Mouse (Mus musculus) heart, embryonic 10.5 days (tissue): Measurements from ENCODE around the gene Nsun2. TPM values are rescaled to one million over a fixed set of nuclear protein-coding genes. Genes with fewer than 3 reads are reported as not detected.
A peak's percentile ranks its signal among the peaks of the same experiment; 100 is the strongest.

ENCODE experiments used
- DNase-seq: peaks from one replicate; pipeline ENCODE4 v3.0.0-alpha.2; 2017; ENCODE audit warnings: low spot score
- H3K27ac ChIP-seq: fragments of 300-500 bp; sonication (generic); 2 replicates; pipeline ENCODE4 v1.5.1; 2016; ENCODE audit warnings: mild to moderate bottlenecking
- H3K27me3 ChIP-seq: fragments of 300-500 bp; sonication (generic); 2 replicates; pipeline ENCODE4 v1.6.1; 2016; ENCODE audit warnings: mild to moderate bottlenecking; ENCODE audit not compliant: poor library complexity, insufficient read depth, severe bottlenecking
- H3K36me3 ChIP-seq: fragments of 300-500 bp; sonication (generic); 2 replicates; pipeline ENCODE4 v1.6.1; 2016; ENCODE audit warnings: mild to moderate bottlenecking, moderate library complexity
- H3K4me1 ChIP-seq: fragments of 300-500 bp; sonication (generic); 2 replicates; pipeline ENCODE4 v1.6.1; 2016; ENCODE audit warnings: mild to moderate bottlenecking
- H3K4me3 ChIP-seq: fragments of 300-500 bp; sonication (generic); 2 replicates; pipeline ENCODE4 v1.5.1; 2016; ENCODE audit warnings: mild to moderate bottlenecking, moderate library complexity
- H3K9me3 ChIP-seq: fragments of 300-500 bp; sonication (generic); 2 replicates; pipeline ENCODE4 v1.6.1; 2016; ENCODE audit warnings: mild to moderate bottlenecking, moderate library complexity
- WGBS: fragments of 180-500 bp; shearing (Covaris S2); methylation state at CpG from one replicate; pipeline ENCODE4 v1.1.7; 2016; 5-methylcytosine and 5-hydroxymethylcytosine counted together
- polyA plus RNA-seq: library from polyadenylated mRNA; unstranded; fragments of >200 nt; fragmentation: Nextera tagmentation; extraction: Ambion mirVana; gene quantifications from 2 replicates; pipeline ENCODE4 v1.2.1, GENCODE M21; 2016

The Nsun2 gene
- polyA plus RNA-seq, 1 experiment from 2014 or later: 140 TPM

DNA sequence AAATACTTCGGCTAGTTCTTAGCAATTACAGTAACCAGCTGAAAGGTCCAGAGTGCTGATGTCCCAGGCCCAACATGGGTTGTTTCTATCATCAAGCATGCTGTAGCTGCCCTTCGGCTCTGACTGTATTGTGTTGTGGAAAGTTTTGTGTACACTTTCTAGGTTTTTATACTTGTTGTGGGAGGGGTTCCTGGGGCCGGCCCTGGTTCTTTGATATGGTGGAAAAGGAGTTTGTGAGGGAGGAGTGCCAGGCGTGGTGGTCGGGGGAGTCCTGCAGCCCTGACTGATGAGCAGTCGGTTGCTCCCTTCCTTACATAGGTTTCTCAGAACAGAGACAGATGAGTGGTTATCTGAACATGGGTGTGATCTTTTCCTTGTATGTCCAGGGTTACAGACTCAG is 103.3 kb downstream of the Nsun2 start:
- Histone ChIP-seq H3K4me3 (no peak overlapping the region), H3K27ac (no peak overlapping the region), H3K27me3 (no peaks in the 10 kb centered on the region), H3K4me1 (no peaks in the 10 kb centered on the region), H3K36me3 (peaks cover 79% of the 10 kb centered on the region), H3K9me3 (no peaks in the 10 kb centered on the region)
- 79% methylated on average over 6 of the region's 6 CpGs for WGBS
- peak; percentile 71 for DNase-seq

DNA sequence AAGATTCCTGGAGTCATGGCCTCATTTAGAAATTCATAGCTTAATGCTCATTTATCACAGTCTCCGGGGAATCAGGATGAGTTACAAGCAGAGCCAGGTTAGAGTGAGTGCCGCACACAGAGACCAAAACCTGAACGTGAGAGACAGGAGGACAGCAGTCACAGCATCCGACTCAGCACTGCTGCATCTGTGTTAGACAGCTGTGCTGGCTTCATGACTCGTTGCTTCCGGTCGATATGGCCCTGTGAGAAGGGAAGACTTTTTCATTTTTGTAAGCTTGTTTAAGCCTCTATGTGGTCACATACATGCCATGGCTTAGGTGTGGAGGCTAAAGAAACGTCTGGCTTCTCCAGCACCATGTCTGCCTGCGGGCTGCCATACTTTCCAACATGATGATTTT is 104.1 kb downstream of the Nsun2 start:
- Histone ChIP-seq H3K27me3 (no peaks in the 10 kb centered on the region), H3K27ac (no peak overlapping the region), H3K4me3 (no peak overlapping the region), H3K9me3 (no peaks in the 10 kb centered on the region), H3K4me1 (no peaks in the 10 kb centered on the region), H3K36me3 (peaks cover 71% of the 10 kb centered on the region)
- whole genome bisulfite sequencing: 88% methylated on average over 9 of the region's 9 CpGs
- DNase-seq: peak; percentile 51

DNA sequence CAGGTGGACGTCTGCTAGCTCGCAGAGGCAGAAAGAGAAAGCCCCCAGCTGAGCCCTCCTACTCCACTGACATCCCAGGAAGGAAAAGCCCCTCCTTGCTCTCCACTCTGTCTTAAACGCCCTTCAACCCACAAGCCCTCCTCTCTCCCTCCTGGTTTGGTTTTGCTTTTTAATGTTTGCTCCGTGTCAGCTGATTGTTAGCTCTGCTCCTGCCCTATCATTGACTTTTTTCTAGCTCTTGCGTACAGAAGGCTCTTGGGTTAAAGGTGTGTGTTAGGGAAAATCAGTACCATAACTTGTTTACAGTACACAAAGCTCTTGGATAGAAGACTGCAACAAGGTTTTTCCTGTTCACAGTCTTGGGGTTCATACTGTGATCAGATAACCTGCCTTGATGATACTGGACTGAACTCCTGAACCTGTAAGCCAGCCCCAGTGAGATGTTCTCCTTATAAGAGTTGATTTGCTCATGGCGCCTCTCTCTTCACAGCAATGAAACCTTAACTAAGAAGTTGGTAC is 104.6 kb downstream of the Nsun2 start:
- Histone ChIP-seq H3K4me1 (no peaks in the 10 kb centered on the region), H3K27me3 (no peaks in the 10 kb centered on the region), H3K4me3 (no peak overlapping the region), H3K9me3 (no peaks in the 10 kb centered on the region), H3K36me3 (peaks cover 66% of the 10 kb centered on the region), H3K27ac (no peak overlapping the region)
- 87% methylated on average over 6 of the region's 6 CpGs for WGBS
- peak; percentile 39 for DNase-seq

DNA sequence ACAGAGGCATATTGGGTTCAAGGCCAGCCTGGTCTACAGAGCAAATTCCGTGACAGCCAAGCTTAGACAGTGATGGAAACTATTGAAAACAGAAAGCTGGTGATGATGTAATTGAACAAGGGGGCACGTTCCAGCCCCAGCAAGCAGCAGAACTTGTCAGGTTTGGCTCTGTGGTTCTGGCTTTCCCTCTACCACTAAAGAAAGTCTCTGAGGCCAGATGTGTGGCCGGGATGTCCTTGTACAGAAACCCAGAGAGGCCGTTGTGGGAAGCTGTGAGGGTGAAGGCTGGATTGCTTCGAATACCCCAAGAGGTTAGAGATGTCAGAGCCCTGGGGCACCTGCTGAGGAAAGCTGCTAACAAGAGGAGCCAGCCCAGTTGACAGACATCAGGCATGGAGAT is 105.7 kb downstream of the Nsun2 start:
- DNase-seq: peak; percentile 41
- Histone ChIP-seq H3K27ac (no peak overlapping the region), H3K9me3 (no peaks in the 10 kb centered on the region), H3K27me3 (no peaks in the 10 kb centered on the region), H3K36me3 (peaks cover 55% of the 10 kb centered on the region), H3K4me3 (no peak overlapping the region), H3K4me1 (no peaks in the 10 kb centered on the region)
- 88% methylated on average over 5 of the region's 5 CpGs for WGBS

DNA sequence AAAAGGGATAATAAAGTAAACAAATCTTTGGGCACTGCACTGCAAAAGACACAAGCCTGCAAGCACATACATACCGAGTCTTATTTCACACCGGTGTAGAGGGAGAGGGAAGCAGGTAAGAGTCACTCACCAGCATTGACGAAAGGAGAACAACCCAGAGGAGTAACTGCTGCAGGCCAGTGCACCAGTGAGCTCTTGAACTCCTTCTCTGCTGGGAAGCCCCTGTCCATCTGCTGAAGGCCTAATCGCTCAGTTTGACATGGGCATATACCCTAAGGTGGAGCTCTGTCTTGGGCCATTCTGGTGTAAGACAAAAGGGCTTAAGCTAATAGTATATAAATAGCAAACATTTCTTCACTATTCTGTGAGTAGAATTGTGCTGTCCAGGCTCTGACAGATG is 106.6 kb downstream of the Nsun2 start:
- no peaks in the 10 kb centered on the region for H3K4me1 ChIP-seq
- H3K9me3 ChIP-seq: no peaks in the 10 kb centered on the region
- peaks cover 46% of the 10 kb centered on the region for H3K36me3 ChIP-seq
- no peaks in the 10 kb centered on the region for H3K27me3 ChIP-seq
- no peak overlapping the region for H3K4me3 ChIP-seq
- DNase-seq: peak; percentile 58
- WGBS: 91% methylated on average over 4 of the region's 4 CpGs
- H3K27ac ChIP-seq: no peak overlapping the region

DNA sequence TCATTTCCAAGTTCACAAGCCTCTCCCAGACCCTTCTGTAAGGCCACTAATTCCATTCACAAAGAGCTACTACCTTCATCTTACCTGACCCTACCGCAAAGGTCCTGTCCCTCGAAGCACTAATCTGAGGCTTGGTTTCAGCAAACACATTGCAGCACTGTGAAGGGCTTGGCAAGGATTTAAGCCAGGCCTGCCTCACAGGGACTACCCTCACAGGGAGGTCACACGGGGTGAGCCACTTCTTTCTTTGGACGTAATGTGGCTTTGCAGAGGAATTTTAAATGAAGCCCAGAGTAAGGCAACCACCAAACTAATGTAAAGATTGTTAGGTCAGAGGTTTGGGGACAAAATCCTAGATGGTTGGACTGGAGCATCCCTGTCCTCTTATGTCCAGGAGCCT is 107.0 kb downstream of the Nsun2 start:
- Histone ChIP-seq H3K27ac (no peak overlapping the region), H3K36me3 (peaks cover 42% of the 10 kb centered on the region), H3K4me1 (no peaks in the 10 kb centered on the region), H3K27me3 (no peaks in the 10 kb centered on the region), H3K4me3 (no peak overlapping the region), H3K9me3 (no peaks in the 10 kb centered on the region)
- 87% methylated on average over 4 of the region's 4 CpGs for WGBS
- peak; percentile 63 for DNase-seq

DNA sequence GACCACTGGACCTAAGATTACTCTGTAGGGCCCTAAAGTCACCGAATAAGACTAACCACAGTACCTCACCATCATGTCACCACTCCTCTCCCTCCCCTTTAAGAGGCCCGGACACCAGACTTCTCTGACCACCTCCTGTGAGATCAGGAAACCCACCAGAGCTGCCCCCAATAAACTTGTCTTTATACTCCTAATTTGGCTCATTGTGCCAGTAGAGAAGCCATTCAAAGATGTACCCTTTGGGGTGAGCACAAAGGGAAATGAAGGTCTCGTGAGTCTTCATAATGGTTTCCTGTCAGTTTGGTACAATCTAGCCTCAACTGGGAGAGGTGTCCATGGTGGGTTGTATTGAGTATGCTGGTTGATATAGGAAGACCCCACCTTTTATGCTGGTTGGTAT is 107.5 kb downstream of the Nsun2 start:
- 81% methylated on average over 3 of the region's 3 CpGs for WGBS
- Histone ChIP-seq H3K27ac (no peak overlapping the region), H3K4me1 (no peaks in the 10 kb centered on the region), H3K9me3 (no peaks in the 10 kb centered on the region), H3K36me3 (peaks cover 37% of the 10 kb centered on the region), H3K4me3 (no peak overlapping the region), H3K27me3 (no peaks in the 10 kb centered on the region)
- DNase-seq: peak; percentile 57

DNA sequence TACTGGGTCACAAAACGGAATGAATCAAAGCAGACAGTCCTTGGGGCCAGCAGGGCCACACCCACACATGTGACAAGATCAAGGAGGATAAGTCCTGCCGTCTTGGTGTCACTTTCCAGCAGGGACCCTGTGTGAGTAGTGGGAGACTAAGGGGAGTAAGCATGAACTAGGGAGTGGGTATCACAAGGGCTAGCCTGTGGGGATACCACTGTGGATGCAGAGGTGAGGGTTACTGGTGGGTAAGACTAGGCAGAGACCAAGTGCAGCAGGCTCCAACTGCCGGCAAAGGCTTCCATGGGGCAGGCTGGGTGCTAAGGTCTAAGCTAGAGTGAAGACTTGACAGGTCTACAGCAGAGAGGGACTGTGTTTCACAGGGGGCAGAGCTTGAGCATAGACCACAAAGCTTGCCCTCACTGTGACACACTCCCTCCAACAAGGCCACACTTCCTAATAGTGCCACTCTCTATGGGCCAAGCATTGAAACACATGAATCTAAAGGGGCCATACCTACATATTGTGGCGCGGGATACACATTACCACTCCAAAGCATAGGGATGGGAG is 109.2 kb downstream of the Nsun2 start:
- H3K9me3 ChIP-seq: no peaks in the 10 kb centered on the region
- no peak overlapping the region for H3K27ac ChIP-seq
- no peaks in the 10 kb centered on the region for H3K27me3 ChIP-seq
- peaks cover 24% of the 10 kb centered on the region for H3K36me3 ChIP-seq
- no peak for DNase-seq
- WGBS: 64% methylated on average over 5 of the region's 5 CpGs
- no peak overlapping the region for H3K4me3 ChIP-seq
- H3K4me1 ChIP-seq: no peaks in the 10 kb centered on the region

DNA sequence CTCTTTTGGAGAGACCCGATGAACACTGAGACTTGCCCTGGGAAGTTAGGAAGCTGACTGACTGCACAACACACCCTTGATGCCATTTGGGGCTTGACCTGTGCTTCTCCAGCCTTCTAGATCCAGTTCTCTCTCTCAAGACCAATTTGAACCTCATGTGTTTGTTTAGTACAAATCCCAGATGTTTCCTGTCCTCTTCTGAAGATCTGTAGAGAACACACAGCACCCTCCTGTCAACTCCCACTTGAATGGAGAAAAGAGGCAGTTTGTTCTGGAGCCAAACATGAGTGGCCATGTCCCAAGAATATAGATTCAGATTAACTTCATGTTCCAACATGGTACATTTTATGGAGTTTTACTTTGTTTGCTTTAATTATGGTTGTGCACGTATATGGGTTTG is 110.4 kb downstream of the Nsun2 start:
- no peak overlapping the region for H3K27ac ChIP-seq
- no peak for DNase-seq

DNA sequence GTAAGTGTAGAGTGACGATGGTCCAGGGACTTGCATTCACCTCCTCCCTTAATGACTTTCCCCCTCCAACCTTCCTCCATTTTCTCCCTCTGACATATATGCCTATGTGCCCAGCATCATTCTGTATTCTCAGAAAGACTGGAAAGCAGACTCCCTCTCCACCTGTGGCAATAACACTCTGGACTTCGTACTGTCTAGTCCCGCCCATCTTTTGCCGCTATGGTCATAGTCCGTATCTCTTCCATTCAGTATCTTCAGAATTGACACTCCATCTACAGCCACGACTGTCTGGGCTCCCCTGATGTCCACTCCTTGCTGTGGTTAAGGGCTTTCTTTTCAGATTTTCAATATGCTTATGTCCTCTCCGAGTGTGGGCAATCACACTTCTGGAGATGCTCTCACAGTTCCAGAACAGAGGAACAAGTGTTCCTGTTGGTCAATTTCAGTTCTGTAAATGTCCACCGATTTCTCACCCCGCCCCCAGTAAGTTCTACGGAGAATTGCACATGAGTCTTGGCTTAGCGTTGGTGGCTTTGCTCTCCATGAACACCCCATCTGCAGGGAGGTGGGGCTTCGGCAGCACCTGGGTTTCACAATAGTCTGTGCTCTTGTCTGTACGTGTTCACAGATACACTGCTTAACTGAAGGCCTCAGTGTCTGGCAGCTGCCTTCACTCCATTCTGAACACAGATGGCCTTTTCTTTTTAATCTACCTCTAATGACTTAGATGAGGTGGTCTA is 111.1 kb downstream of the Nsun2 start:
- no peak for DNase-seq
- WGBS: 82% methylated on average over 13 of the region's 13 CpGs
- Histone ChIP-seq H3K27ac (no peak overlapping the region), H3K4me3 (no peak overlapping the region), H3K9me3 (no peaks in the 10 kb centered on the region), H3K4me1 (no peaks in the 10 kb centered on the region), H3K36me3 (peaks cover 9% of the 10 kb centered on the region; the same call in 1 of the 2 replicates), H3K27me3 (no peaks in the 10 kb centered on the region)

More for the DNA sequence above, 110.4 kb downstream of the Nsun2 start:
- Histone ChIP-seq H3K27me3 (no peaks in the 10 kb centered on the region), H3K36me3 (peaks cover 14% of the 10 kb centered on the region; the same call in 1 of the 2 replicates), H3K9me3 (no peaks in the 10 kb centered on the region), H3K4me3 (no peak overlapping the region), H3K4me1 (no peaks in the 10 kb centered on the region)
- WGBS: 80% methylated on average over 2 of the region's 2 CpGs

DNA sequence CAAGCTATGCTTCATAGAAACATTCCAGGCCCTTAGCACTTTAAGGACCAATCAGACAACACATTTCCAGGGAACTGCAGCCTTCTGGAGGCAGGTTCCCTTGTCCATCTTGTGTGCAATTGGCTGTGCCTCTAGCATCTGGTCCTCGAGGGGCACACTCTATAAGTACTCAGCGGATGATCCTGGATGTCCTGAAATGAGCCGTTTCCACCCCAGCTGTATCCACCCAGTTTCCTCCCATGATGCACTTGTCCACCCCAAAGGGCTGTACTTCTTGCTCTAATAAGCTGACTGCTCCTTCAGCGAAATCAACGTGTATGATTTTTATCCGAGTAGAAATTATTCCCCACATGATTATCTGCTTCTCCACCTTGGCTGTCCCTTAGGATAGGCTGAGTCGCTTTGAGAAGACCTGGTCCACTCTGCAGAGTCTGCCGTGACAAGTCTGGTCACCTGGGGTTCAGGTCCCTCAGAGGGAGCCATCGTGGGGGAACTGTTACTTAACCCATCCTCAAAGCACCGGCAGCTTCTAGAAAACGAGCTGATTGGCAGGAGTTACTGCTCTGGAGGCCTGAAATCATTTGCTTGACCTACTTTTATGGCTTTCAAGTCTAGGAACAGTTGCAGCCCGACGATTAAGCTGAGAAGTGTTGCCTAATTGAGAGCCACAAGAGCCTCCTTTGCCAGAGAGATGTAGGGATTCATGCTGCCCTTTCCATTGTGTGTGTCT is 112.3 kb downstream of the Nsun2 start:
- DNase-seq: peak; percentile 63
- 74% methylated on average over 13 of the region's 13 CpGs for whole genome bisulfite sequencing
- Histone ChIP-seq H3K36me3 (peaks cover 2% of the 10 kb centered on the region; the same call in 1 of the 2 replicates), H3K9me3 (no peaks in the 10 kb centered on the region), H3K4me3 (no peak overlapping the region), H3K27ac (no peak overlapping the region), H3K4me1 (no peaks in the 10 kb centered on the region), H3K27me3 (no peaks in the 10 kb centered on the region)

DNA sequence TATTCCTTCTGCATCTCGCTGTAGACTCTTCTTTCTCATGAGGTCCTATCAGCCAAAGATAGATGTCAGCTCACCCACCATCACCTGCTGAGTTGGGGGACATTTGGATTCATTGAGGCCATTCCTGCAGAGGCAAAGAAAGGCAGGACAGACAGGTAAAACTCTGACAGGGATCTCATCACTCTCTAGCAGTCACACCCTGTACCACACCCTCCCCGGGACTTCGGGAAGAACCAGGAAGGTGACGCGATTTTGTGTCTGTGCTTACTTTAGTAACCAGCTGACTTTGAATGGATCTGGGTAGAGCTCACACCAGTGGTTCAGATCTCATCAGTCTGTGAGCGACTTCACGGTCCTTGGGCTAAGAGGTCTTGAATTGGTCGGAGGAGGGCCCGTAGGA is 112.9 kb downstream of the Nsun2 start:
- Histone ChIP-seq H3K36me3 (no peaks in the 10 kb centered on the region), H3K4me3 (no peak overlapping the region), H3K27me3 (no peaks in the 10 kb centered on the region), H3K4me1 (no peaks in the 10 kb centered on the region), H3K9me3 (no peaks in the 10 kb centered on the region), H3K27ac (no peak overlapping the region)
- WGBS: 75% methylated on average over 9 of the region's 9 CpGs
- DNase-seq: peak; percentile 52

DNA sequence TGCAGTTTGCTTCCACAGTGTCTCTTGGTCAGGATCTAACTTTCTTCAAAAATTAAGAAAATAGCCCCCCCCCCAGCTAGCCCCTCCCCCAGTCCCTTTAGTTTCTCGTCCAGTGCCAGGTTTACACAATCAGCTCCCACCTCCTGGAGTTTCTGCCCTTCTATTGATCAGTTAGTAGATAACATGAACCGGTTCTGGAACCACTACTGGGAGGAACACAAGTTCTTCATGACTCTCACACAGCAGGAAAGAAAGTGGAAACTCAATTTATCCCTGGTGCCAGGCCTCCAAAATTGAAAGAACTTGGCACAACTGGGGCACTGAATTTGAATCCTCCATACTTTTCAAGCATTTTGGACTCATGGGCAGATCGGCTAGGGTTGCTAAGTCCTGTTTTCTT is 121.0 kb downstream of the Nsun2 start:
- 76% methylated on average over 3 of the region's 3 CpGs for WGBS
- Histone ChIP-seq H3K27ac (no peak overlapping the region), H3K4me3 (no peak overlapping the region), H3K9me3 (no peaks in the 10 kb centered on the region), H3K4me1 (no peaks in the 10 kb centered on the region), H3K27me3 (no peaks in the 10 kb centered on the region), H3K36me3 (no peaks in the 10 kb centered on the region)
- no peak for DNase-seq
